Mouse (Mus musculus): ENCODE results near the gene Gca. TPM values are rescaled to one million over a fixed set of nuclear protein-coding genes. Genes with fewer than 3 reads are reported as not detected.
"Not testable (repeated sequence)": the region's sequence is repeated elsewhere in the genome, so short reads cannot be mapped to it uniquely, and the experiment has no call there.

The Gca gene
- total RNA-seq, 4 experiments from 2014 or later: 2.8 to 7.5 (median 3.5) TPM

GRCm38 (mm10) chr2:62670767-62671166 lies 6.7 kb downstream of the Gca start:
- DNase-seq: no peak

- DNase-seq: no peak
Observed at GRCm38 (mm10) chr2:62672788-62673187, 8.7 kb downstream of the Gca start.

- peak; percentile 6 for DNase-seq
Observed at GRCm38 (mm10) chr2:62681667-62682066, 17.6 kb downstream of the Gca start.

GRCm38 (mm10) chr2:62684989-62685595 lies 21.0 kb downstream of the Gca start:
- DNase-seq: no peak

GRCm38 (mm10) chr2:62685934-62686333 lies 21.8 kb downstream of the Gca start:
- no peak for DNase-seq

- DNase-seq: no peak
Observed at GRCm38 (mm10) chr2:62706313-62706712, 42.2 kb downstream of the Gca start.

- DNase-seq: no peak
Observed at GRCm38 (mm10) chr2:62709633-62710032, 45.5 kb downstream of the Gca start.

- DNase-seq: not testable (repeated sequence)
Observed at GRCm38 (mm10) chr2:62714362-62714761, 50.3 kb downstream of the Gca start.

- no peak for DNase-seq
Observed at GRCm38 (mm10) chr2:62715260-62715659, 51.2 kb downstream of the Gca start.

- no peak for DNase-seq
Observed at GRCm38 (mm10) chr2:62717270-62717669, 53.2 kb downstream of the Gca start.

GRCm38 (mm10) chr2:62718411-62718810 lies 54.3 kb downstream of the Gca start:
- DNase-seq: no peak

- no peak for DNase-seq
Observed at GRCm38 (mm10) chr2:62725946-62726345, 61.9 kb downstream of the Gca start.

GRCm38 (mm10) chr2:62727732-62728131 lies 63.6 kb downstream of the Gca start:
- no peak for DNase-seq

- DNase-seq: no peak
Observed at GRCm38 (mm10) chr2:62730671-62731070, 66.6 kb downstream of the Gca start.

- no peak for DNase-seq
Observed at GRCm38 (mm10) chr2:62743098-62743497, 79.0 kb downstream of the Gca start.

Other genes with a start within 250 kb of the Gca start
- not detected for gene Gcg, start 180.6 kb upstream of the Gca start, total RNA-seq (2022)
- gene Fap, start 90.2 kb upstream of the Gca start, total RNA-seq (2022): 1 to 10 TPM; 2.2 to 4.0 (median 2.9) TPM
- gene Ifih1, start 18.0 kb upstream of the Gca start, total RNA-seq (2022): 10 to 100 TPM; 11.9 to 13.4 (median 12.8) TPM